Comparison of ENCODE assay signal across 8 mouse cellular contexts in the genomic region with DNA sequence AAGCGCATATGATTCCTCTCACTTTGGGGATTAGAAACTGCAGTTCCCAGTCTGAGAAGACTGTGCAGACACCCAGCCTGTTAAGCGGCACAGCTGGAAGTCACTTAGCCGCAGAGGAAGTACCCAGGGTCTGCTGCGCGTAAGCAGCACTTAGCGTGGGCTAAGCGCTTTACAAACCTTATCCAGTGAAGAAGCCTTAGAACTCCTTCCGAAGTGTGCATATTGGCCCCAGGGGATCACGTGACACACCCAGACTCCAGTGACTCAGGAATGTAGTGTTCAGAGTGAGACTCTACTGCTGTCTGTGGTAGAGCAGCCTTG. TPM values are rescaled to one million over a fixed set of nuclear protein-coding genes. Genes with fewer than 3 reads are reported as not detected.
DNase-seq lines count a peak whose midpoint lies in the region; ATAC-seq lines count a peak whose summit lies in the region.

No protein-coding gene starts in this region.

- peak overlapping the region; percentile 54; the same call in 1 of the 2 replicates for H3K27ac ChIP-seq in embryonic facial prominence, embryonic 10.5 days (replicated peaks)
- H3K27ac ChIP-seq in intestine, embryonic 15.5 days: peak overlapping the region; percentile 54; the same call in 1 of the 2 replicates
- 0 out of 2 replicates have a peak overlapping the region, but pooled peaks have one; percentile 24 for H3K27ac ChIP-seq in neural tube, embryonic 15.5 days (replicated peaks)
- no peak overlapping the region for H3K27ac ChIP-seq in kidney, embryonic 16.5 days (ENCODE audit: low read length)

- ATAC-seq in intestine, embryonic 15.5 days: peak; percentile 10; the same call in 1 of the 2 replicates
- ATAC-seq in neural tube, embryonic 15.5 days (ENCODE audit: low FRiP score): peak; percentile 38; the same call in 1 of the 2 replicates
- no peak for ATAC-seq in kidney, embryonic 16.5 days (ENCODE audit: low FRiP score, low TSS enrichment)

- H3K4me3 ChIP-seq in embryonic facial prominence, embryonic 10.5 days: no peak overlapping the region
- no peak overlapping the region for H3K4me3 ChIP-seq in intestine, embryonic 15.5 days (replicated peaks)
- H3K4me3 ChIP-seq in neural tube, embryonic 15.5 days (replicated peaks): no peak overlapping the region
- no peak overlapping the region for H3K4me3 ChIP-seq in kidney, embryonic 16.5 days (ENCODE audit: low read length)

- H3K36me3 ChIP-seq in embryonic facial prominence, embryonic 10.5 days (replicated peaks): no peaks in the 10 kb centered on the region
- no peaks in the 10 kb centered on the region for H3K36me3 ChIP-seq in intestine, embryonic 15.5 days
- H3K36me3 ChIP-seq in neural tube, embryonic 15.5 days: no peaks in the 10 kb centered on the region
- no peaks in the 10 kb centered on the region for H3K36me3 ChIP-seq in kidney, embryonic 16.5 days (ENCODE audit: insufficient read depth, low read length)

- H3K4me1 ChIP-seq in embryonic facial prominence, embryonic 10.5 days: peaks cover 68% of the 10 kb centered on the region
- H3K4me1 ChIP-seq in intestine, embryonic 15.5 days (replicated peaks): peaks cover 53% of the 10 kb centered on the region
- H3K4me1 ChIP-seq in neural tube, embryonic 15.5 days: peaks cover 35% of the 10 kb centered on the region
- H3K4me1 ChIP-seq in kidney, embryonic 16.5 days (ENCODE audit: insufficient read depth, low read length): peaks cover 61% of the 10 kb centered on the region

- H3K4me2 ChIP-seq in intestine, embryonic 15.5 days (replicated peaks): no peak overlapping the region
- H3K4me2 ChIP-seq in neural tube, embryonic 15.5 days: no peak overlapping the region
- H3K4me2 ChIP-seq in kidney, embryonic 16.5 days (replicated peaks; ENCODE audit: low read depth, low read length): no peak overlapping the region

- no peaks in the 10 kb centered on the region for H3K27me3 ChIP-seq in embryonic facial prominence, embryonic 10.5 days (replicated peaks; ENCODE audit: low read depth, poor library complexity, severe bottlenecking)
- H3K27me3 ChIP-seq in intestine, embryonic 15.5 days (replicated peaks): no peaks in the 10 kb centered on the region
- H3K27me3 ChIP-seq in neural tube, embryonic 15.5 days (replicated peaks): no peaks in the 10 kb centered on the region
- H3K27me3 ChIP-seq in kidney, embryonic 16.5 days (ENCODE audit: insufficient read depth, low read length): no peaks in the 10 kb centered on the region

- H3K9me3 ChIP-seq in embryonic facial prominence, embryonic 10.5 days: no peaks in the 10 kb centered on the region
- H3K9me3 ChIP-seq in intestine, embryonic 15.5 days: no peaks in the 10 kb centered on the region
- H3K9me3 ChIP-seq in neural tube, embryonic 15.5 days (replicated peaks): no peaks in the 10 kb centered on the region
- no peaks in the 10 kb centered on the region for H3K9me3 ChIP-seq in kidney, embryonic 16.5 days (ENCODE audit: low read length)

- 51% methylated on average over 9 of the region's 9 CpGs for WGBS in embryonic facial prominence, embryonic 10.5 days
- 41% methylated on average over 9 of the region's 9 CpGs for WGBS in intestine, embryonic 15.5 days
- 58% methylated on average over 9 of the region's 9 CpGs for WGBS in neural tube, embryonic 15.5 days
- 67% methylated on average over 9 of the region's 9 CpGs for WGBS in kidney, embryonic 16.5 days

- no peak overlapping the region for H3K9ac ChIP-seq in intestine, embryonic 15.5 days
- no peak overlapping the region for H3K9ac ChIP-seq in neural tube, embryonic 15.5 days (replicated peaks)
- no peak overlapping the region for H3K9ac ChIP-seq in kidney, embryonic 16.5 days (replicated peaks; ENCODE audit: low read length)

- peak; percentile 25 for DNase-seq in retina, postnatal 1 day
- no peak for DNase-seq in retina, embryonic 14.5 days (ENCODE audit: low spot score)
- peak; percentile 31 for DNase-seq in embryonic facial prominence, embryonic 10.5 days (ENCODE audit: low spot score)
- no peak for DNase-seq in cerebellum, postnatal 25 days
- DNase-seq in gastrocnemius, adult 8-10 months (ENCODE audit: low spot score in 2 of 2): no peak

RNA-seq across cellular contexts. Expression of a gene that starts 44.1 kb away (rescaled TPM):
- polyA plus RNA-seq in embryonic facial prominence, embryonic 10.5 days (2016; fragmentation: Nextera tagmentation; extraction: Ambion mirVana): 6.3 and 8.0 TPM in 2 replicates
- 18.0 and 18.5 TPM in 2 replicates for polyA plus RNA-seq in intestine, embryonic 15.5 days (2015; fragmentation: Nextera tagmentation; extraction: Ambion mirVana)
- 7.4 and 14.2 TPM in 2 replicates for polyA plus RNA-seq in neural tube, embryonic 15.5 days (2015; fragmentation: Nextera tagmentation; extraction: Ambion mirVana)
- 23.3 and 24.2 TPM in 2 replicates for polyA plus RNA-seq in kidney, embryonic 16.5 days (2015; fragmentation: Nextera tagmentation; extraction: Ambion mirVana)
- 1 to 10 TPM; 3.3 to 5.5 (median 4.0) TPM for total RNA-seq in gastrocnemius, adult 8-10 months (2022)

RNA-seq across cellular contexts. Expression of a gene that starts 50.9 kb away (rescaled TPM):
- 34.7 and 35.4 TPM in 2 replicates for polyA plus RNA-seq in embryonic facial prominence, embryonic 10.5 days (2016; fragmentation: Nextera tagmentation; extraction: Ambion mirVana)
- 52.7 and 54.9 TPM in 2 replicates for polyA plus RNA-seq in intestine, embryonic 15.5 days (2015; fragmentation: Nextera tagmentation; extraction: Ambion mirVana)
- polyA plus RNA-seq in neural tube, embryonic 15.5 days (2015; fragmentation: Nextera tagmentation; extraction: Ambion mirVana): 51.5 and 62.4 TPM in 2 replicates
- 26.3 and 28.5 TPM in 2 replicates for polyA plus RNA-seq in kidney, embryonic 16.5 days (2015; fragmentation: Nextera tagmentation; extraction: Ambion mirVana)
- total RNA-seq in gastrocnemius, adult 8-10 months (2022): 10 to 100 TPM; 38.2 to 71.8 (median 40.3) TPM

Comparison
In these comparisons a context has a peak if more than half of its experiments do, and no peak if none do; other contexts are left out.
1. DNase-seq: peak in retina, postnatal 1 day (single experiment) and embryonic facial prominence, embryonic 10.5 days (single experiment); none in retina, embryonic 14.5 days (single experiment), cerebellum, postnatal 25 days (0 of 2) and gastrocnemius, adult 8-10 months (0 of 2).